Mouse (Mus musculus): ENCODE measurements at regions not wholly inside any gene's neighbourhood (a gene's known extent, or its start where the extent isn't known, plus 50 kb on each side); places are given as distances from the start of the nearest gene placed in this dataset.
A peak's percentile ranks its signal among the peaks of the same experiment; 100 is the strongest.

- peak; percentile 2 for DNase-seq (ENCODE audit: low spot score)
- 72% methylated on average over 1 of the region's 1 CpGs for WGBS
- Histone ChIP-seq H3K27me3 (ENCODE audit: insufficient read depth, low read length) (no peaks in the 10 kb centered on the region), H3K4me3 (ENCODE audit: low read depth, low read length) (no peak overlapping the region), H3K9ac (replicated peaks; ENCODE audit: low read length, poor library complexity, severe bottlenecking) (no peak overlapping the region), H3K36me3 (ENCODE audit: insufficient read depth, low read length) (no peaks in the 10 kb centered on the region), H3K4me1 (ENCODE audit: insufficient read depth, low read length) (no peaks in the 10 kb centered on the region), H3K27ac (ENCODE audit: low read depth, low read length) (no peak overlapping the region), H3K9me3 (ENCODE audit: low read length) (no peaks in the 10 kb centered on the region), H3K4me2 (ENCODE audit: low read depth, low read length, poor library complexity, severe bottlenecking) (no peak overlapping the region)
- no peak for ATAC-seq (ENCODE audit: low FRiP score)
- no peak for TF ChIP-seq CTCF (IDR thresholded peaks at IDR 0.05)
Measured at GRCm38 (mm10) chr12:47466740-47467139, 648.0 kb upstream of the Nova1 start.

GRCm38 (mm10) chr12:47465924-47466323 is 647.2 kb upstream of the Nova1 start:
- no peak overlapping the region for H3K27ac ChIP-seq (ENCODE audit: low read depth, low read length)
- no peaks in the 10 kb centered on the region for H3K27me3 ChIP-seq (ENCODE audit: insufficient read depth, low read length)
- DNase-seq (ENCODE audit: low spot score) (peak; percentile 36), ATAC-seq (ENCODE audit: low FRiP score) (no peak)
- H3K4me1 ChIP-seq (ENCODE audit: insufficient read depth, low read length): no peaks in the 10 kb centered on the region
- H3K36me3 ChIP-seq (ENCODE audit: insufficient read depth, low read length): no peaks in the 10 kb centered on the region
- WGBS: 66% methylated on average over 5 of the region's 5 CpGs
- no peak for TF ChIP-seq CTCF (IDR thresholded peaks at IDR 0.05)
- H3K9me3 ChIP-seq (ENCODE audit: low read length): no peaks in the 10 kb centered on the region
- H3K4me3 ChIP-seq (ENCODE audit: low read depth, low read length): no peak overlapping the region
- no peak overlapping the region for H3K9ac ChIP-seq (replicated peaks; ENCODE audit: low read length, poor library complexity, severe bottlenecking)
- H3K4me2 ChIP-seq (ENCODE audit: low read depth, low read length, poor library complexity, severe bottlenecking): no peak overlapping the region

DNA sequence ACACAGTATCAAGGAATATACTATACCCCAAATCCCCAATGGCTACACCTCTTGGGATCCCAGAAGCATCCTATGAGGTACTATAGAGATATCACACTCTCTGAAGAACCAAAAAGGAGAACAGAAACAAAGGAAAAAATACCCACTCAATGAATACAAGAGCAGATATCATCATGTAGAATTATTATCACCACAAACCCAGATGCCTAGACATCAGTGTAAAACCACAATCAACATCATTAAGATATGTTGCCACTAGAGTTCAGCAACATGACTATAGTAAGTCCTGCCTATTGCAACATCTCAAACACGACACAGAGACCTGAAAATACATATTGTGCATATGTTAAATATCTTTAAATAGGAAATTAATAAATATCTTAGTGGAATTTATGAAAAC is 612.9 kb upstream of the Nova1 start:
- no peak for DNase-seq (ENCODE audit: low spot score)
- no peak overlapping the region for H3K27ac ChIP-seq (ENCODE audit: low read depth, low read length)

GRCm38 (mm10) chr12:47412251-47412650 is 593.5 kb upstream of the Nova1 start:
- 66% methylated on average over 4 of the region's 4 CpGs for WGBS
- no peak for ATAC-seq (ENCODE audit: low FRiP score)
- no peak for TF ChIP-seq CTCF (IDR thresholded peaks at IDR 0.05)
- Histone ChIP-seq H3K4me3 (ENCODE audit: low read depth, low read length) (no peak overlapping the region), H3K4me1 (ENCODE audit: insufficient read depth, low read length) (no peaks in the 10 kb centered on the region), H3K27ac (ENCODE audit: low read depth, low read length) (no peak overlapping the region), H3K9me3 (ENCODE audit: low read length) (no peaks in the 10 kb centered on the region), H3K9ac (replicated peaks; ENCODE audit: low read length, poor library complexity, severe bottlenecking) (no peak overlapping the region), H3K4me2 (ENCODE audit: low read depth, low read length, poor library complexity, severe bottlenecking) (no peak overlapping the region), H3K27me3 (ENCODE audit: insufficient read depth, low read length) (no peaks in the 10 kb centered on the region), H3K36me3 (ENCODE audit: insufficient read depth, low read length) (no peaks in the 10 kb centered on the region)
- peak; percentile 68 for DNase-seq (ENCODE audit: low spot score)

More for the DNA sequence above, 612.9 kb upstream of the Nova1 start:
- no peaks in the 10 kb centered on the region for H3K27me3 ChIP-seq (ENCODE audit: insufficient read depth, low read length)
- no peak for ATAC-seq (ENCODE audit: low FRiP score)
- H3K36me3 ChIP-seq (ENCODE audit: insufficient read depth, low read length): no peaks in the 10 kb centered on the region
- H3K4me2 ChIP-seq (ENCODE audit: low read depth, low read length, poor library complexity, severe bottlenecking): no peak overlapping the region
- no peak overlapping the region for H3K9ac ChIP-seq (replicated peaks; ENCODE audit: low read length, poor library complexity, severe bottlenecking)
- no peaks in the 10 kb centered on the region for H3K9me3 ChIP-seq (ENCODE audit: low read length)
- H3K4me3 ChIP-seq (ENCODE audit: low read depth, low read length): no peak overlapping the region
- H3K4me1 ChIP-seq (ENCODE audit: insufficient read depth, low read length): no peaks in the 10 kb centered on the region
- 63% methylated on average over 1 of the region's 1 CpGs for WGBS
- TF ChIP-seq CTCF (IDR thresholded peaks at IDR 0.05): no peak

- no peak for ATAC-seq (ENCODE audit: low FRiP score)
Measured at GRCm38 (mm10) chr12:47406563-47406962, 587.8 kb upstream of the Nova1 start.

GRCm38 (mm10) chr12:47406131-47406530 is 587.4 kb upstream of the Nova1 start:
- Histone ChIP-seq H3K36me3 (ENCODE audit: insufficient read depth, low read length) (no peaks in the 10 kb centered on the region), H3K9me3 (ENCODE audit: low read length) (no peaks in the 10 kb centered on the region), H3K27ac (ENCODE audit: low read depth, low read length) (no peak overlapping the region), H3K4me2 (ENCODE audit: low read depth, low read length, poor library complexity, severe bottlenecking) (no peak overlapping the region), H3K27me3 (ENCODE audit: insufficient read depth, low read length) (no peaks in the 10 kb centered on the region), H3K9ac (replicated peaks; ENCODE audit: low read length, poor library complexity, severe bottlenecking) (no peak overlapping the region), H3K4me1 (ENCODE audit: insufficient read depth, low read length) (no peaks in the 10 kb centered on the region), H3K4me3 (ENCODE audit: low read depth, low read length) (no peak overlapping the region)
- ATAC-seq (ENCODE audit: low FRiP score) (no peak), DNase-seq (ENCODE audit: low spot score) (no peak)
- 100% methylated on average over 2 of the region's 2 CpGs for WGBS
- no peak for TF ChIP-seq CTCF (IDR thresholded peaks at IDR 0.05)

More at GRCm38 (mm10) chr12:47406563-47406962, 587.8 kb upstream of the Nova1 start:
- Histone ChIP-seq H3K27me3 (ENCODE audit: insufficient read depth, low read length) (no peaks in the 10 kb centered on the region), H3K36me3 (ENCODE audit: insufficient read depth, low read length) (no peaks in the 10 kb centered on the region), H3K4me1 (ENCODE audit: insufficient read depth, low read length) (no peaks in the 10 kb centered on the region), H3K4me3 (ENCODE audit: low read depth, low read length) (no peak overlapping the region), H3K9me3 (ENCODE audit: low read length) (no peaks in the 10 kb centered on the region), H3K9ac (replicated peaks; ENCODE audit: low read length, poor library complexity, severe bottlenecking) (no peak overlapping the region), H3K27ac (ENCODE audit: low read depth, low read length) (no peak overlapping the region), H3K4me2 (ENCODE audit: low read depth, low read length, poor library complexity, severe bottlenecking) (no peak overlapping the region)
- DNase-seq (ENCODE audit: low spot score): no peak
- 82% methylated on average over 2 of the region's 2 CpGs for WGBS
- TF ChIP-seq CTCF (IDR thresholded peaks at IDR 0.05): no peak
